Mouse (Mus musculus): Measurements from ENCODE around the gene Nova2.

GRCm38 (mm10) chr7:19010581-19010980 is 84.9 kb downstream of the Nova2 start:
- TF ChIP-seq CTCF (conservative IDR thresholded peaks at IDR 0.05; ENCODE audit: low read length): no peak
- TF ChIP-seq POU5F1 (IDR thresholded peaks at IDR 0.05; ENCODE audit: borderline replicate concordance, low read length): no peak

Measured in E14TG2a.4 (cell line).